Mouse (Mus musculus) heart, postnatal 0 days (tissue): ENCODE measurements around the gene Dock7. TPM values are rescaled to one million over a fixed set of nuclear protein-coding genes. Genes with fewer than 3 reads are reported as not detected.

Experiments
- ATAC-seq: fragments of 200-750 bp; cut with Nextera tagmentation; 2 replicates; pipeline ENCODE4 v1.8.0; 2017; ENCODE audit warnings: low read depth, moderate number of reproducible peaks, moderate library complexity; ENCODE audit not compliant: insufficient read depth
- DNase-seq: peaks from one replicate; pipeline ENCODE4 v3.0.0-alpha.2; 2016; ENCODE audit warnings: low spot score
- H3K27ac ChIP-seq: fragments of 300-500 bp; sonication (generic); 2 replicates; pipeline ENCODE4 v1.5.1; 2014; ENCODE audit warnings: low read depth, mild to moderate bottlenecking
- H3K27me3 ChIP-seq: fragments of 300-500 bp; sonication (generic); 2 replicates; pipeline ENCODE4 v1.6.1; 2014; ENCODE audit warnings: low read length, mixed read lengths; ENCODE audit not compliant: control insufficient read depth, insufficient read depth
- H3K36me3 ChIP-seq: fragments of 300-500 bp; sonication (generic); replicated peaks from 2 replicates; pipeline ENCODE4 v1.6.1; 2014; ENCODE audit warnings: low read length, mixed read lengths; ENCODE audit not compliant: control insufficient read depth, insufficient read depth
- H3K4me1 ChIP-seq: fragments of 300-500 bp; sonication (generic); 2 replicates; pipeline ENCODE4 v1.6.1; 2014; ENCODE audit warnings: antibody characterized with exemption; ENCODE audit not compliant: control insufficient read depth, insufficient read depth
- H3K4me2 ChIP-seq: fragments of 300-500 bp; sonication (generic); 2 replicates; pipeline ENCODE4 v1.6.1; 2014; ENCODE audit warnings: low read depth, mild to moderate bottlenecking, low read length, moderate library complexity
- H3K4me3 ChIP-seq: fragments of 300-500 bp; sonication (generic); 2 replicates; pipeline ENCODE4 v1.5.1; 2014; ENCODE audit warnings: low read depth, low read length
- H3K9ac ChIP-seq: fragments of 300-500 bp; sonication (generic); replicated peaks from 2 replicates; pipeline ENCODE4 v1.6.1; 2014; ENCODE audit warnings: low read depth, low read length, mixed read lengths
- H3K9me3 ChIP-seq: fragments of 300-500 bp; sonication (generic); replicated peaks from 2 replicates; pipeline ENCODE4 v1.6.1; 2016; ENCODE audit warnings: low read length; ENCODE audit not compliant: control insufficient read depth
- CTCF ChIP-seq: IDR thresholded peaks from 2 replicates; pipeline ENCODE4 v1.5.1; 2016; ENCODE audit warnings: antibody characterized with exemption, control low read depth, low read depth
- EP300 ChIP-seq: IDR thresholded peaks from 2 replicates; pipeline ENCODE4 v1.6.1; 2016; ENCODE audit warnings: antibody characterized with exemption, low read depth
- WGBS: fragments of 180-500 bp; shearing (Covaris S2); extraction: QIAGEN DNeasy Blood & Tissue Kit; methylation state at CpG from one replicate; pipeline ENCODE4 v1.1.7; 2014; 5-methylcytosine and 5-hydroxymethylcytosine counted together
- polyA plus RNA-seq: library from polyadenylated mRNA; unstranded; fragments of >200 nt; fragmentation: Nextera tagmentation; extraction: Ambion mirVana; gene quantifications from 2 replicates; pipeline ENCODE4 v1.2.1, GENCODE M21; 2015
- total RNA-seq: library from RNA; depleted of rRNA; stranded (reverse); fragments of >200 nt; gene quantifications from 2 replicates; pipeline ENCODE4 v1.2.3, GENCODE M21; 2014; ENCODE audit warnings: low replicate concordance; rRNA removed

The Dock7 gene
- total and polyA plus RNA-seq, 2 experiments from 2014 or later = 10.2 to 17.4 TPM

DNA sequence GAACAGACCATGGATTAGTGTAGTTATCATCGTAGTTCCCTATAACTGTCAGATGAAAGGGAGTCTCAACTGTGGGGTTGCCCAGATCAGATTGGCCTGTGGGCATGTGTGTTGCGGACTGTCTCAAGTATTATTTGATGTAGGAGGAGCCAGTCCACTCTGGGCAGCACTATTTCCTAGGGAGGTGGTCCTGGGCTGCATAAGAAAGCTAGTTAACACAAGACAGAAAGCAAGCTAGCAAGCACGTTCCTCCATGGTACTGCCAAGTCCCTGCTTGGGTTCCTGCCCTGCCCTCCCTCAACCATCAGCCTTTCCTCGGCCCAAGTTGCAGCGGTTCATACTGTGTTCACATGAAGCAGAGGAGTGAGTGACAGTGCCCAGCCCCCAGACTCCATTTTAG is 210.5 kb downstream of the Dock7 start:
- Histone ChIP-seq H3K4me1 (no peaks in the 10 kb centered on the region), H3K9me3 (no peaks in the 10 kb centered on the region), H3K36me3 (no peaks in the 10 kb centered on the region), H3K27me3 (no peaks in the 10 kb centered on the region), H3K4me3 (no peak overlapping the region), H3K9ac (no peak overlapping the region), H3K4me2 (no peak overlapping the region), H3K27ac (no peak overlapping the region)
- TF ChIP-seq CTCF (no peak), EP300 (no peak)
- 86% methylated on average over 5 of the region's 5 CpGs for WGBS
- ATAC-seq (no peak), DNase-seq (no peak)

DNA sequence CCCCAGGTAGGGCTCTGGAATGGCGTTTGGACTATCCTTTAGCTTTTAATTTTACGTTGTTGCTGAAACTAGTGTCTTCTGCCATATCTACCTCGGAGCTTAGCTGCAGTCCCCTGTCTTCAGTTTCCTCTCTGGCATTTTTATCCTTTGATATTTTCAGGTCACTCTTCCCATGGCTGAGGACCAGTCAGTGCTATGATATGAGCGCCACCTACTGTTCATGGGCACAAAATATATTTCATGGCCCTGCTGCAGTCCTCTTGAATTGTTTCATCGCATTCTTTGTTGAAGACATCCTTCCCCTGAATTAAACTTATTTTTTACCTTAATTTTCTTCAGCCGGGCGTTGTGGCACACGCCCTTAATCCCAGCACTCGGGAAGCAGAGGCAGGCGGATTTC is 233.6 kb downstream of the Dock7 start:
- peak; percentile 77 for ATAC-seq
- no peaks in the 10 kb centered on the region for H3K36me3 ChIP-seq
- no peak overlapping the region for H3K4me3 ChIP-seq
- WGBS = 14% methylated on average over 10 of the region's 10 CpGs
- TF ChIP-seq EP300 (no peak), CTCF (peak; percentile 84)
- H3K27me3 ChIP-seq = no peaks in the 10 kb centered on the region
- H3K9me3 ChIP-seq = no peaks in the 10 kb centered on the region
- DNase-seq = peak; percentile 66
- H3K9ac ChIP-seq = no peak overlapping the region
- H3K27ac ChIP-seq = no peak overlapping the region
- no peaks in the 10 kb centered on the region for H3K4me1 ChIP-seq
- no peak overlapping the region for H3K4me2 ChIP-seq

Other genes with a start within 250 kb of the Dock7 start
- 11.4 and 16.5 TPM in 2 replicates for gene Usp1, start 197.1 kb downstream of the Dock7 start, total RNA-seq
- 24.5 and 27.8 TPM in 2 replicates for gene Usp1, start 197.1 kb downstream of the Dock7 start, polyA plus RNA-seq
- 0.66 TPM in 1 of 2 replicates, not detected in the other for gene Angptl3, start 90.0 kb downstream of the Dock7 start, total RNA-seq
- gene Angptl3, start 90.0 kb downstream of the Dock7 start, polyA plus RNA-seq = 1.6 and 1.7 TPM in 2 replicates
- gene Atg4c, start 73.0 kb upstream of the Dock7 start, total RNA-seq = 2.4 and 15.2 TPM in 2 replicates
- gene Atg4c, start 73.0 kb upstream of the Dock7 start, polyA plus RNA-seq = 6.2 and 6.7 TPM in 2 replicates
- gene Gm12689, start 175.0 kb upstream of the Dock7 start, total RNA-seq = not detected in 2 replicates
- gene Gm12689, start 175.0 kb upstream of the Dock7 start, polyA plus RNA-seq = not detected in 2 replicates